Mouse (Mus musculus): ENCODE data around the gene Gabbr2.

The Gabbr2 gene

DNA sequence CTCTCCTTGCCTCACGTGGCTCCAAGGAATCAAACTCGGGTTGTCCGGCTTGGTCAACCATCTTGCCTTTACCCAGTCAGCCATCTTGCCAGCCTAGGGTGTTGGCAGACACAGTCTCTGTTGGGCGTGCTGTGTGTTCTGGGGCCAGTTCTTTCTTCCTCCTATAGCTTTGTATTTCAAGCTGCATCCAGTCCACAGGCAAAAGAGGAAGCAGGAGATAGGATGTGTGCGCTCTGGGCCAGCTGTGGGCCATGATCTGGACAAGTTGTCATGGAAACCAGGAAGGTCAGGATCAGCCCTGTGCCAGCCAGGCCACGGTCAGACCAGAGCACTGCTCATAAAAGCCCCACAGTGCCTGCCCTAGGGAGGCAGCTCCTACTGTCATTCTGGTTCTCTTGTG lies 74.9 kb downstream of the Gabbr2 start:
- no peak for DNase-seq (ENCODE audit: low spot score in 2 of 2)

DNA sequence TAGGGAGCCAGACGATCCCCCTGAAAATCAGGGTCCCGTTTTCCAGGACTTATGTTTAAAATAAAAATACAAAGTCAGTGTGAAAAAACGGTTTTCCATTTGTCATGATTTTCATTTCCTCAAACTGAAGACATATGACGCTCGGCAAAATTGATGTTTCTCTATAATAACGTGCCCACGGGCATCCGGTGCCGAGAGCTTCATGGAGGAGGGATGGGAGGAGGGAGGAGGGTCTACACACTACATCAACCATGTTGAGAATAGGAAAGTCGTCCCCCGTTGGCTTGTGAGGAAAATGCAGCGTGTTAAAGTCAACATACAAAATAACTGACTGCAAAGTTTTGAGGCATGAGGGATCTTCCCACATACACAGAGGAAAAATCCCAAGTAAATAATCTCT lies 75.7 kb downstream of the Gabbr2 start:
- DNase-seq (ENCODE audit: low spot score in 2 of 2) = no peak

DNA sequence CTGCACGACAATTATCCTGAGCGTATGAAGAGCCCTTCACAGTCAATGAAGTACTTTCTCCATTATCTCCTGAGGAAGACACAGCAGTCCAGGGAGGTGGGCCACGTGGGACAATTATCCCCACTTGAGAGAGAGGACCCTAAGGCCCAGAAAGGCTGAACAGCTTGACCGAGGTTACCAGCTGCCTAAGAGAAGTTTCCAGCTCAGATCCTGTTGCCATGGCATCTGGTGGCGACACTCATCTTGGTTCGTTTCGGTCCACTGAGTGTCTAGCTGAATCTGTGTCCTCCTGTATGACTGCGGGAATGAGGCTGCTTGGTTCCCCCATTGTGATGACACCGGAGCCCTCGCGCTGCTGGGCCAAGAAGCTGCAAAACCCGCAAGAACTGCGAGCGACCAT lies 76.2 kb downstream of the Gabbr2 start:
- no peak for DNase-seq (ENCODE audit: low spot score in 2 of 2)

DNA sequence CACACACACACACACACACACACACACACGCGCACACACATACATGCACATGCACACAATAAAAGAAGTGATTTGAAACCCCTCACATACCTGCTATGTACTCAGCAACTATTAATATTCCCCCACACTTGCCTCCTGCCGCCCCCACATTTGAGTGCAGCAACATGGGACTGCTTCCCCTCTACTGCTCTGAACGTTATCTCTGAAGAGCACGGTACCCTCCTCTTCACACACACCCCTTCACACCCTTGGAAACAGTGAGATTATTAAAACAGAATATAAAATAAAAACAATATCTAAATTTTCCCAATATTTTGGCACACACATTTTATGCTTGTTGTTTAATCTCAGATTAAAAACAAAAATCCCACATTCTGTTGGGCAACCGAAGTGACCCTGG lies 77.1 kb downstream of the Gabbr2 start:
- DNase-seq (ENCODE audit: low spot score in 2 of 2) = no peak

DNA sequence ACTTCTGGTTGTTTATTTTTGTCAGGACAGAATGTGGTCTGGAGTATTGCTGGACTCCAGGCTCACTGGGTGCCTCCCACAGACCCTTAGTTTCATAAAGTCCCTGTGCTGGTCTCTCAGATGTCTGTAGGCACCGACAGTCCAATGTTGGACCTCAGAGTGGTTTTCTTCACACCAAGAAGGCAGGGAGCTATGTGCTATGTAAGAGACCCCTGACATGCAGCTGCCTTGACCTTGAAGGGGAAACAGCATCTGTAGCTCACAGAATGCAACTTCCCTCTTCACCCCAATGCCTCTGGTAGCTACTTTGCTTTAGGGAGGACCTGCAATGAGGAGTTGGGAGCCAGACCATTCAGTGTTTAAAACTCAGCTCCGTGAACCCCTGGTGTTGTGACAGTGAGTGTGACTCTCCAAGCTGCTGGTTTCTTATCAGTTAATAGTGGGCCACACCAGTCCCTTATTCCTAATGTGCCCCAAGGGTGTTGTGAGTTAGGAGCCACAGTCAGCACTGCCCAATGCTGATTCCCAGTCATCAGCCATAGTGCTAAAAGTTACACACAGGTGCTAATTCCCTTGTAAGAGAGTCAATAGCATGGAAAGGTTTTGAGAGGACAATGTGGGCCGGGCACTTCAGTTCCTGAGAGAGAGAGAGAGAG lies 85.5 kb downstream of the Gabbr2 start:
- no peak for DNase-seq (ENCODE audit: low spot score in 2 of 2)

DNA sequence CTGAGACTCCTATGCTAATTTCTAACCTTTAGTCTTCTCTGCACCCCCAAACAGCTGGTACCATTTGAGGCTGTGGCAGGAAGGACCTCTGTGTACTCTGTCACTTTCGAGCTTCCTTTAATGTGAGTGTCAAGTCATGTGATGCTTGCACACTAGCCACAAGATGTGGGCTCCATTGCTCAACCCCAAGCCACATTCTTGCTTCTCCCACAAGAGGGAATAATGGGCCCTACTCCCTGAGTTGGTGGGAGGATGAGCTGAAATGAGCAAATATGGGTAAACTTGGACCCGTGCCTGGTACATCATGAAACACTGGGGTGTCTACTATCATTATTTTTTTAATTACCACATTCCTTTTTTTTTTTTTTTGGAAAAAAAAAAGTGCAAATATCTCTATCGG lies 86.5 kb downstream of the Gabbr2 start:
- DNase-seq (ENCODE audit: low spot score in 2 of 2) = no peak

DNA sequence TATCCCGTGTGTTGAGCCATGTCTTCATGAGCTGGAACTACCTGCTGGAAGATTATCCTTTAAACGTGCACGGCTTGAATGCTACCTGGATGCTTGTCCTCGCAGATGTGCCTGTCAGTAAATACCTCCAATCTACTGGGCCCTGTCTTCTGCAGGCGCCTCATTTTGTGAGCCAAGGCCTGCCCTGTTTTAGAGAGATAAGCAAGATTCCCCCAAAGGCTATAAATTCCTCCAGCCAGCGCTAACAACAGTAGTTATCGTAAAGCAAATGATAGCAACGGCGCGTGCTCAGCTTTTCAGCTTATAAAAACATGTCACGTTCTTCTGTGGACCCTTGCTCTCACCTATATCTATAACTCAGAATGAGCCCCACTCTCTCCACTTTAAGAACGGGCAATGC lies 87.5 kb downstream of the Gabbr2 start:
- no peak for DNase-seq (ENCODE audit: low spot score in 2 of 2)

DNA sequence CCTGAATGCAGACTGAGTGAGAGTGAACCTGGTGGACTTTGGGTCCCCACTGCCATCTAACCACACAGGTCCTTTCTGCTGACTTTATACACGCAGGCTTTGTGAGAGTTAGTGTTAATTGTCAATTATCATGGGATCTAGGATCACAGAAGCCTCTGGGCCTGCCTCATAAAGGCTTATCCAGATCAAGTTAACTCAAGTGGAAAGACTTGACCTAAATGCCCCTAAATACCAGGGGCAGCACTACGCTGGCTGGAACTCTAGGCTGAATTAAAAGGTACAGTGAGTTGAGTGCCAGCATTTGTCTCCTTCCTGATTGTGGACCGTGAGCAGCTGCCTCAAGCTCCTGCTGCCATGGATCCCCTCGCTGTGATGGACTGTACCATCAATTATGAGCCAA lies 93.1 kb downstream of the Gabbr2 start:
- no peak for DNase-seq (ENCODE audit: low spot score in 2 of 2)

DNA sequence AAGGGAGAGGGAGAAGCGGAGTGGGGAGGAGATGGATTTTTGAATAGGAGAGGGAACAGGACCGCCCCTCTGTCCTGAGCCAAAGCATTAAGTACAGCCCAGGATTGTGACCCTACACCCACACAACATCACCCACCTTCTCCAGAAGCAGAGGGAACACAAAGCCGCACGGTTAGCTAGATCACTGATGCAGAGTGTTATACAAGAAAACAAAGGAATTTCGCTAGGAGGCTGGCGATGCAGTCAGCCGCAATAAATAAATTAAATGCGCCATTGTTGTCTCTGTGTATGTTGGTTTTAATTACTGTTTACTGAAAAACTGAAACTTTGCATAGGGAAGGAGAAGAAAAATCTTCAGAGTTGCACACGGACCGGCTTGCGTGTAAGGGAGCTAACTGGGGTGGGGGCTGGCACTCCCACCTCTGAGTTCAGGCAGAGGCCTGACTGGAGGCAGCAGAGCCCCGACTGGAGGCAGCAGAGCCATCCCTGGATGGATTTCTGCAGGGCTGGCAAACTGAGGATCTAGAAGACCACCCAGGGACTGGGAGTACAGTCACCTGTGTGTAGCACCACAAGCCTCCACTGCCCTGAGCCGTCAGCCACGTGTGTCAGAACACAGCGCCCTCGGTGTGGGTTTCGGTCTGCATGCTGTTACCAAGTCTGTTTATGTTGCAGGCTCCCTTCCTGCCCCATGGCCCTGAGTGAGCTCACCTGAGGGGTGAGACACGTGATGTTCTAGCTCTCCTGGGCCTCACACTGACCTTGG lies 93.9 kb downstream of the Gabbr2 start:
- DNase-seq (ENCODE audit: low spot score in 2 of 2) = no peak

DNA sequence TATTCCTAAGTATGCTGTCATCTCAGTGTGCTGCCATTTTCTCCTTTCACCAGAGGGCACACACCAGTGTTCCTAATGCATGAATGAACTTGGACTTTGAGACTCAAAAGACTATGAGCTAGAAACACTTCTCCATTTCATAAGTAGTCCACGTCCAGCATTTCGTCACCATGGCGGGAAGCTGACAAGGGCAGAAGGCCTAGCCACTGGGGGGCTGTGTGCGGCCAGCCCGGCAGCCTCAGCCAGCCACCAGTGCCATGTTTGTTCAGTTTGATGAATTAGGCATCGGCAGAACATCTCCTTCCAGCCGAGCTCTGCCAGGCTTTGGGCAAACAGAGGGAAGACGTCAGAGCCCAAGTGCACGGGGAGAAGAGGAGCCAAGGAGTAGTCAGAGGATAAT lies 97.5 kb downstream of the Gabbr2 start:
- DNase-seq (ENCODE audit: low spot score in 2 of 2) = no peak

DNA sequence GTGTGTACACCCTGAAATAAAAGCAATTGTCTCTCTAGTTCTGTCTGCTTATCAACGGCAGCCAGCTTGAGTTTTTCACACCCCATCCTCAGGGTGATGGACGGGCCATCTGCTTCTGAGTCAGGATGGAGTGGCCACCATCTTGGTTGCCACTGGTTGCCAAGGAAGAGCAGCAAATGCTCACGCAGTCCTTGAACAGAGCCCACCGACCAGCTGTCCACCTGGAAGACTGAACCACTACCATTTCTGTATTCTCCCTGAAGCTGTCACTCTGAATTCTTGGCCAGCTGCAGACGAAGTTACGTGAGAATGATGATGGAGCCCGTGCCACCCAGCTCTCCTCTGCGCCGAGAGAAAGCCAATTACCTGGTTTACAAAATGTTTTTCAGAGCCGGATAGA lies 102.5 kb downstream of the Gabbr2 start:
- DNase-seq (ENCODE audit: low spot score in 2 of 2) = peak in 1 of 2 experiments; percentile 59

DNA sequence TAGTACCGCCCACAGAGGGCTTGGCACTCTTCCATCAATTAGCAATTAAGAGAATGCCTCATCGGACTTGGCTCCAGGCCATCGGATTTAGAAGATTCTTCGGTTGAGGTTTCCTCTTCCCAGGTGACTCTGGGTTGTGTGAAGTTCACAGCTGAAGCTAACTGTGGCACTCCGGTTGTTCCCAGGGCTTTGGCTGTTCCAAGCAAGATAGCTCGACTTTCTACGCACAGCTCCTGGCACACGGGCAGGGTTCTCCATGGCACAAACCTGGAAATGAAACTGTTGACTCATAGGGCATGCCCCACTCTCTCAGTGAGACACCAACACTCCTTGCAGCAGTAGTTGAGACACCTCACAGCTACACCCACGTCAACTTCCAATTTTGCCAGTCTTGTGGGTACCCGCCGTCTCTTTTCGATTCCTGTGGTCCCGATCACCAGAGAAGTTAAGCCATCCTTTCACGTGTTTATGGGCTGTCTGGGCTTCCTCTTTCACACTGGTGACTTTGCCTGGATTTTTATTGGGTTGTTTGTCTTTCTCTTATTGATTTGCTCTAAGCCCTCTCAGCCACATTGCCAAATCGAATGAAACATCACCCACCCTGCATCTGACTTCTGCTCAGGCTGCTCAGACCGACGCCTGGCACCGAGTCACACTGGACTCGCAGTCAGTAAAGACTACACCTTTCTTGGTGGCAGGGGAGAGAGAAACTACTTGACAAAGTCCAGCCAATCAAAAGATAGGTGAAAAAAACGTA lies 105.9 kb downstream of the Gabbr2 start:
- DNase-seq (ENCODE audit: low spot score in 2 of 2) = no peak

DNA sequence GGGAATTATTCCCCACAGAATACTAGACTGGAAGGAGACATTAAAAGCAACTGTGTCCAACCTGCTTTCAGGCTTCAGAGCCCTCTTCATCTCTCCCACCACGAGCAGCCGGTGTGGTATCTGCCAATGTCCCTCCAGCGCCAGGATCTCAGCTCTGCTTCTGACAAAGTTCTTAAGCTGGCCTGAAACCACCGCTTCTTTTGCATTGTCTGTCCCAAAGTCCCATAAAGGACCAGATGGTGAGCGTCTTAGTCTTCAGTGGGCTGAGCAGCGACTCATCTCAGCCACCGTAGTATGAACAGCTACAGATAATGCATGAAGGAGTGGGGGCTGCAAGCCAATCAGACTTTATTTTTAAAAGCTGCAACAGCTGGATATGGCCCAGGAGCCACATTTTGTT lies 107.5 kb downstream of the Gabbr2 start:
- DNase-seq (ENCODE audit: low spot score in 2 of 2) = no peak

DNA sequence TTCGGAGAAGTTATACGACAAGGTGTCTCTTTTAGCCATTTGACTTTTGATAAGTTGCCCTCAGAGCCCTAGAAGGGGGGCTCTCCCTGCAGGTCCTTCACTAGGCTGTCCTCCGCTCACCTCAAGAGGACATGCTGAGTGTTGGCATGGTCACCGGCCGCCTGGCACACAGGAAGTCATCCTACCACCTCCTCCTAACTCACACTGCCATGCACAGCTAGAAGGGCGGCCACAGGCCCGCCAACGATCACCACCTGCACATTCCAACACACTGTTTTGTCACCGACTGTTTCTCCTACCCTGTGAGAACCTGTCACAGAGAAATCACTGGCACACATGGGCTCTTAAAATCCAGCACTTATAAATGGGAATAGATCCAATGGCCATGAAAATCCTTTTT lies 108.1 kb downstream of the Gabbr2 start:
- DNase-seq (ENCODE audit: low spot score in 2 of 2) = no peak

DNA sequence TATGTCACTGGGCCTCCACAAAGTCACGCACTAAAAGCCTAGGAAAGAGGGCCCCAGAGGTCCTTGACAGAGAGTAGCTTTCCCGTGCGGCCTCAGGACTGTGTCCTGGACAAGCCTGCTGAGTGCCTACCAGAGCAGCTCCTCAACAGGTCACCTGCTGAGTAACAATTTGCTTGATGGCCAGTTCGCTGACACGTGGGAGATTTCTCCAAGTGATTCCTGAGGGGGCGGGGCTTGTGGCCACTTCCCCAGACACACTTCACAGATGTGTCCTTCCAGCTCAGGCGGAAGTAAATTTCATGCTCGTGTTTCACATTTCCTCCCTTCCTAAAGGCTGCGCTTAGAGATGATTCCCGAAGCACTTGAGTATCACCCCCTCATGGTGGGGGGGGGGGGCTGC lies 108.6 kb downstream of the Gabbr2 start:
- no peak for DNase-seq (ENCODE audit: low spot score in 2 of 2)

DNA sequence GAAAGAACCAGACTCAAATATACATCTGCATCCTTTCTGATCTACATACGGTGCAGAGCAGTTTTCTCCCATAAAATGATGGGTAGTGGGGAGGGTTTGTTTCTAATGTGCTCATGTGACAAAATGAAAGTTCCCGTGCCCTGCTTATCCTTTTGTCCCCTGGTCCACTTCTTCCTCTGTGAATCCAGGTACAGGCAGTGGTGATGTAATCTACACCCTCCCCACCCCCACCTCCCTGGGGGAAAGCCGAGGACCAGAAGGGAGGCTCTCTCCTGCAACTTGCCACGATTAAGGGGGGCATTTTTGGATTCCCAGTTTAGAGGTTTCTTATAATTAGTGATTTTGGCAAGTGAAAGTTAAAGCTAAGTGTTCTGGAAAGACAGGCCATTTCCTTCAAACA lies 110.4 kb downstream of the Gabbr2 start:
- DNase-seq (ENCODE audit: low spot score in 2 of 2) = no peak

DNA sequence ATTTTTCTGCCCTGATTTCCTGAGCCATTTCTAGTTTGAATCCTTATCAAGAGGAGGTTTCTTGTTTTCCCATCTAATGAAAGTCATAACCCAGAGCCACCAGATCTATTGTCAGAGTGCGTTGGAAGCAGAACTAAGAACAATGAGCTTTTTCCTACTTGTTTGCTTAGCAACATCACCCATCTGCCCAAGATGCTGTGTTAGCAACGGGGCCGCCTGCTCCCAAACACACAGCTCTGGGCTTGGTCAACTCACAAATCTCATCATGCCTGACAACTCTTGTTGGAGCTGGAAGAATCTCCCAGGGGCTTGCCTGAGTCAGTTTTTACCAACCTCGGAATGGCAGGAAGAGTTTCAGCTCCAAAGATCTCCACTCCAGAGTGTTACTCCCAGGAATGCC lies 111.7 kb downstream of the Gabbr2 start:
- DNase-seq (ENCODE audit: low spot score in 2 of 2) = no peak

DNA sequence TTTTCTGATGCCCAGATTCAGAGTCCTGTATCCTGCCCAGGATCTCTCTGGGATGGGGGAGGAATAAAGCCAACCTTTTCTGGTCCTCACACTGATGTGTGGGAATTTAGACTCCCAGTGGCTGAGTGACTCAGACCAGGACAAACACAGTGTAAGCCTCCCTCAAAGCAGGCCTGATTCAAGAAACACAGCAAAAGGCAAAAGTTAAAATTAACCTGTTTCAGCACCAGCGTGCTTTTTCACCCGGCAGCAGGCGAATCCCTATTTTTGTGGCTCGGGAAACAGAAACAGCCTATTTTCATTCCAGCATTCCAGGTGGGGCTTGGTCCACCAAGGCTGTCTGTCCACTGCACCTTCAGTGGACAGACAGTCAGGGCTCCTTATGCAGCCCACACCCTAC lies 118.9 kb downstream of the Gabbr2 start:
- no peak for DNase-seq (ENCODE audit: low spot score in 2 of 2)

DNA sequence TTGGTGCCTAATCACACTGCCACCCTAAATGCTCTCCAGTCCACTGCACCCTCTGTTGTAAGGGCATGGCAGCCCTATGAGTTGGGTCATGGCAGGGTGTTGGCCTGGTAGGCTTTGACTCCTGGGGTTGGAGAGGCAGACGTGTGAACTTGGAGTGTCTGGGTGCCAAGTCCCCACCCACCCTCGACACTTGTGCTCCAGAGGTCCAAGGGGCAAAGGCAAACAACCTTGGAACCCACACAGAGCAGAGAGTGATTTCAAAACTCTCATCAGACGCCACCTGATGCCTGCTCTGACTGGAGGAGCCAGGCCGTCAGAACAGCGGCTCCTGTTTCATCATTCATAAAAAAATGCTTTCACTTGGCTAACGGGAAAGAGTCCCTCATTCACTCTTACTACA lies 121.5 kb downstream of the Gabbr2 start:
- DNase-seq (ENCODE audit: low spot score in 2 of 2) = no peak

DNA sequence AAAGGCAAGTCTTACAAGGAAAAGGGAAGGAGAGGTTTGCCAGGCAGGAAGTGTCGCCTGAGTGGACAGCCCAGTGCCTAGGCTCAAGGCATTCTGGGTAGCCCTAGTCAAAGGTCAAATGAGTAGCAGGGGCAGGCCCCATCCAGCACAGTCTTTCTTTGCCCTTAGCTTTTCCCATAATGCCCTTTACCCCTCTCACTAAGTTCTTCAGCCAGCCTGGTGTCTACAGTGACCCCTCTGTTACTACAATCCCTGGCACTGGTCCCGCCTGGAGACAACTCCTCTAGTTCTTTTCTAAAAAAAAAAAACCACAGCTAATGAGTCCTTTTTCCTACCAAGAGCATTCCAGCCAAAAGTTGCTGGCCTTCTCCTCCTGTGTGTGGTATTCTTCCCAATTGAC lies 122.3 kb downstream of the Gabbr2 start:
- DNase-seq (ENCODE audit: low spot score in 2 of 2) = no peak

DNA sequence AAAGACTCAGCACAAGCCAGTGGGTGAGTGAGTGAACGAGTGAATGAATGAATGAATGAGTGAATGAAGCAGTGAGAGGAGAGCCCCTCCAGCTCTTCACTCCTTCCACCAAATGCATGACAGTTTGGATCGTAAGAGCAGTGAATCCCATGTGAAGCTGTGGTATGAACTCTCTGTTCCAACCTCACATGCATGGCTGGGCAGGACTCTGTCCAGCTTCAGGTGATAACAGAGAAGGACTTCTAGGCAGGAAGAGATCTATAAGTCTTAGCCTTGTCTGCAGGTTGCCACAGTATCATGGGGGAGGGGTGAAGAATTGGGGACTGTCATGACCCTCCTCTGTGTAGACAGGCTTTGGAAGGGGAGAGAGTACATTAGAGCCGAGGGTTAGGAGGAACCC lies 122.8 kb downstream of the Gabbr2 start:
- no peak for DNase-seq (ENCODE audit: low spot score in 2 of 2)

DNA sequence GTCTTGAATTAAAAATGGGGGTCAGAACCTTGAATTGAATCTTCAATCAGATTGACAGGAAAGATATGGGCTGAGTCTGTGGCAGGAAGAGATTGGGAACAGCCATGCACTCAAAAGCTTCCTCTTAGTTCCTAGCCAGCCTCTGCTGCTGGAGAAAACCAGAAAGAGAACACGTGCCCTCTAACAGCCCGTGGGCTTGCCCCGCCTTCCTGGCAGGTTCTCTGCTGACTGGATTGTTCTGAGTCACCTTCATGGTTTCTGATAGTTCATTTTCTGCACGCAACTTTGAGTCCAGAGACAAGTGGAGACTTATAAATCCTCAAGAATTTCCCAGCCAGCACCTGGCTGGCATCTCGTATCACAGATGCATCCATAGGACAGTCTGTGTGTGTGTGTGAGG lies 123.5 kb downstream of the Gabbr2 start:
- no peak for DNase-seq (ENCODE audit: low spot score in 2 of 2)

DNA sequence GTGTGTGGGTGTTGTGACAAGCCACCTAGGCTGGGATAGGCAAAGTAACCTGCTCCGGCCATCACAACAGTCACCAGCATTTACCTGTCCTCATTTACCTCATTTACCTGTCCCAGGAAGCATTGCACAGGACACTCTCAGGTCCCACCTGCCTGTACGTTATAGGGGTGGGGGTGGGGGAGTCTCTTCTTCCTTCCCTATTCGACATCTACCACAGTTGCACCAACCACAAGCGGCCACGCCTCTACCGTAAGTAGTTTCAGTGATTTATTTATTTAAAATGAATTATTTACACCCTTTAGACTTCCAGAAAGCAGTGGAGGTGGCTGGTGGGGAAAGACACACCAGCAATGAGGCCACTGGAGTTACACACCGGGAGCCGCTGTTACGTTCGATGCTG lies 123.9 kb downstream of the Gabbr2 start:
- DNase-seq (ENCODE audit: low spot score in 2 of 2) = no peak

Data from frontal cortex, postnatal 10 days (tissue).